Mouse (Mus musculus) lung, postnatal 0 days (tissue): ENCODE measurements around the gene Aph1a.

ENCODE experiments used
- CTCF ChIP-seq: IDR thresholded peaks from 2 replicates; pipeline ENCODE4 v1.5.1; 2016; ENCODE audit warnings: antibody characterized with exemption, mild to moderate bottlenecking
- EP300 ChIP-seq: IDR thresholded peaks from 2 replicates; pipeline ENCODE4 v1.6.1; 2016; ENCODE audit warnings: antibody characterized with exemption, mild to moderate bottlenecking, control low read depth

- TF ChIP-seq CTCF = no peak
- TF ChIP-seq EP300 = no peak
Observed at GRCm38 (mm10) chr3:95904568-95904967, 10.8 kb downstream of the Aph1a start, which contains the start of gene Car14.
